Mouse (Mus musculus): ENCODE data around the gene Fat1.

- TF ChIP-seq CTCF (IDR thresholded peaks at IDR 0.05; ENCODE audit: extremely low read depth, insufficient read depth, insufficient read length, insufficient replicate concordance) = no peak
- no peak for TF ChIP-seq POLR2A (IDR thresholded peaks at IDR 0.05; ENCODE audit: low read depth, low read length)
Measured at GRCm38 (mm10) chr8:44980030-44980429, 44.8 kb downstream of the Fat1 start.
